Mouse (Mus musculus) stomach, embryonic 15.5 days (tissue): ENCODE measurements around the gene Sdhb. TPM values are rescaled to one million over a fixed set of nuclear protein-coding genes. Genes with fewer than 3 reads are reported as not detected.

ENCODE experiments used
- ATAC-seq: fragments of 200-750 bp; cut with Nextera tagmentation; 2 replicates; pipeline ENCODE4 v1.8.0; 2017; ENCODE audit warnings: low read depth, moderate number of reproducible peaks, moderate TSS enrichment; ENCODE audit not compliant: insufficient read depth, low FRiP score
- H3K27ac ChIP-seq: fragments of 300-500 bp; sonication (generic); 2 replicates; pipeline ENCODE4 v1.5.1; 2015; ENCODE audit warnings: mild to moderate bottlenecking, inconsistent platforms
- H3K27me3 ChIP-seq: fragments of 300-500 bp; sonication (generic); replicated peaks from 2 replicates; pipeline ENCODE4 v1.6.1; 2015; ENCODE audit warnings: inconsistent platforms
- H3K36me3 ChIP-seq: fragments of 300-500 bp; sonication (generic); 2 replicates; pipeline ENCODE4 v1.6.1; 2015; ENCODE audit warnings: inconsistent platforms
- H3K4me1 ChIP-seq: fragments of 300-500 bp; sonication (generic); 2 replicates; pipeline ENCODE4 v1.6.1; 2015; ENCODE audit warnings: inconsistent platforms
- H3K4me2 ChIP-seq: fragments of 300-500 bp; sonication (generic); 2 replicates; pipeline ENCODE4 v1.6.1; 2015; ENCODE audit warnings: mild to moderate bottlenecking, inconsistent platforms
- H3K4me3 ChIP-seq: fragments of 300-500 bp; sonication (generic); replicated peaks from 2 replicates; pipeline ENCODE4 v1.5.1; 2015; ENCODE audit warnings: inconsistent platforms
- H3K9ac ChIP-seq: fragments of 300-500 bp; sonication (generic); 2 replicates; pipeline ENCODE4 v1.6.1; 2015; ENCODE audit warnings: inconsistent platforms
- H3K9me3 ChIP-seq: fragments of 300-500 bp; sonication (generic); 2 replicates; pipeline ENCODE4 v1.6.1; 2016; ENCODE audit warnings: inconsistent platforms
- WGBS: fragments of 180-500 bp; shearing (Covaris S2); methylation state at CpG from one replicate; pipeline ENCODE4 v1.1.7; 2015; 5-methylcytosine and 5-hydroxymethylcytosine counted together
- polyA plus RNA-seq: library from polyadenylated mRNA; unstranded; fragments of >200 nt; fragmentation: Nextera tagmentation; extraction: Ambion mirVana; gene quantifications from 2 replicates; pipeline ENCODE4 v1.2.1, GENCODE M21; 2015

Sdhb gene
- polyA plus RNA-seq, 1 experiment from 2014 or later: 419 TPM

DNA sequence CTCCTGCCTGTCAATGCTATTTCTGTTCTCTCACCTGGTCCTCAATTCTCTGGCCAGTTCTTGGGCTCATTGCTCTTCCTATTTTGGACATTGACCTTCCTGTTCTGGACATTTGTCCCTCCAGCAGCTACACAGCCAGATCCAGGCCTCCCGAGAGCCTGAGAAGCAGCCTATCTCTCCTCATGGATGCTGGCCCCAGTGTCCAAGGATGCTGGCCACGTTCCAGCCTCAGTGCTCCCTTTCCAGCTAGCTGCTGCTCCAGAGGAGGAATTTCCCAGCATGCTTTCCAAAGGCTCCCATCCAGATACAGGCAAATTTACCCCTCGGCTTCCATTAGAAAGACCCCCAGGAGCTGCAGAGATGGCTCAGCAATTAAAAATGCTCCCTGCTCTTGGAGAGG is 10.4 kb upstream of the Sdhb start:
- ATAC-seq: no peak
- Histone ChIP-seq H3K9me3 (no peaks in the 10 kb centered on the region), H3K4me1 (no peaks in the 10 kb centered on the region), H3K27me3 (no peaks in the 10 kb centered on the region), H3K4me2 (no peak overlapping the region), H3K9ac (no peak overlapping the region), H3K4me3 (no peak overlapping the region), H3K36me3 (no peaks in the 10 kb centered on the region), H3K27ac (no peak overlapping the region)
- 75% methylated on average over 3 of the region's 3 CpGs for WGBS

GRCm38 (mm10) chr4:140951861-140952641 is 9.0 kb upstream of the Sdhb start:
- Histone ChIP-seq H3K27ac (no peak overlapping the region), H3K4me3 (no peak overlapping the region), H3K4me1 (no peaks in the 10 kb centered on the region), H3K9ac (no peak overlapping the region), H3K9me3 (no peaks in the 10 kb centered on the region), H3K4me2 (no peak overlapping the region), H3K36me3 (no peaks in the 10 kb centered on the region), H3K27me3 (no peaks in the 10 kb centered on the region)
- no peak for ATAC-seq
- 79% methylated on average over 18 of the region's 18 CpGs for WGBS

- H3K36me3 ChIP-seq: no peaks in the 10 kb centered on the region
- ATAC-seq: no peak
- no peak overlapping the region for H3K27ac ChIP-seq
- H3K9me3 ChIP-seq: no peaks in the 10 kb centered on the region
- H3K4me2 ChIP-seq: peak overlapping the region; percentile 83
- no peaks in the 10 kb centered on the region for H3K27me3 ChIP-seq
- WGBS: 14% methylated on average over 17 of the region's 17 CpGs
- H3K4me1 ChIP-seq: peaks cover 11% of the 10 kb centered on the region
- H3K4me3 ChIP-seq: peak overlapping the region; percentile 45
- 0 out of 2 replicates have a peak overlapping the region, but pooled peaks have one; percentile 16 for H3K9ac ChIP-seq
Measured at GRCm38 (mm10) chr4:140957131-140957702, 3.8 kb upstream of the Sdhb start.

DNA sequence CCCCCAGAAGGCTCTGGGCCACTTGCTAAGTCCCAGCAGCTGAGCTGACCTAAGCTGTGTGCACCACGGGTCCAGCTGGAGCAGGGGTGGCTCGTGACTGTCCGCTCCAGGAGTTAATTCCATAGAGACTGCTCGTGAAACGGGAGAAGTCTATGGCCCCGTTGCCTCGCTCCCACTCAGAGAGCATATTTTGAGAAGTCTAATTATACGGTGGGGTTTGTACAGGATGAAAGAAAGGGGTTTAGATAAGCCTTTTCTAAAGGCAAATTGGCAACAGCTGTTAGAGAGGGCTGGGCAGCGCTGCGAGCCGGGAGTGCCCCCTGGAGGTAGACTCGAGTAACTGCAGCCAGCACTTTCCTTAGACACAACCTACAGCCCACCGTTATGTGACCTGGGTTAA is 3.3 kb upstream of the Sdhb start:
- no peak for ATAC-seq
- Histone ChIP-seq H3K4me1 (peaks cover 15% of the 10 kb centered on the region), H3K27me3 (no peaks in the 10 kb centered on the region), H3K9ac (0 out of 2 replicates have a peak overlapping the region, but pooled peaks have one; percentile 16), H3K4me2 (peak overlapping the region; percentile 83), H3K36me3 (no peaks in the 10 kb centered on the region), H3K27ac (no peak overlapping the region), H3K4me3 (peak overlapping the region; percentile 45), H3K9me3 (no peaks in the 10 kb centered on the region)
- WGBS: 2% methylated on average over 13 of the region's 13 CpGs

DNA sequence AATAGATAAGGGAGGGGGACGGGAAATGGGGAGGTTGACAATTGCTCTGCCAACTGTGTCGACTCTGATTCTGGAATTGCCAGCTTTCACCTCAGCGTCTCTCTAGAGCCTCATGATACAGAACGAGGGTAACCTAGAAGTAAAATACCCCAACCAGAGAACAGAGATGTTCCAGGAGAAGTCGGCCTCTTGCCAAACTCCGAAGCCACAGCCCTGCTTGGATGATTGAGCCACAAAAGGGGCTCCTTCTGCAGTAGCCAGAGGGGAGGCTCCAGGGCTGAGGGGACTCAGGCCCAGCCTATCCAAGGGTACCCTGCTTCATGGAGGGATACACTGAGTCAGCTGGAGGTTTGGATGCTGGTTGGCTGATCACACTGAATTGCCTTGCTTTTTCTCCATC is 2.7 kb upstream of the Sdhb start:
- 51% methylated on average over 6 of the region's 6 CpGs for WGBS
- no peak for ATAC-seq
- H3K4me2 ChIP-seq: no peak overlapping the region

DNA sequence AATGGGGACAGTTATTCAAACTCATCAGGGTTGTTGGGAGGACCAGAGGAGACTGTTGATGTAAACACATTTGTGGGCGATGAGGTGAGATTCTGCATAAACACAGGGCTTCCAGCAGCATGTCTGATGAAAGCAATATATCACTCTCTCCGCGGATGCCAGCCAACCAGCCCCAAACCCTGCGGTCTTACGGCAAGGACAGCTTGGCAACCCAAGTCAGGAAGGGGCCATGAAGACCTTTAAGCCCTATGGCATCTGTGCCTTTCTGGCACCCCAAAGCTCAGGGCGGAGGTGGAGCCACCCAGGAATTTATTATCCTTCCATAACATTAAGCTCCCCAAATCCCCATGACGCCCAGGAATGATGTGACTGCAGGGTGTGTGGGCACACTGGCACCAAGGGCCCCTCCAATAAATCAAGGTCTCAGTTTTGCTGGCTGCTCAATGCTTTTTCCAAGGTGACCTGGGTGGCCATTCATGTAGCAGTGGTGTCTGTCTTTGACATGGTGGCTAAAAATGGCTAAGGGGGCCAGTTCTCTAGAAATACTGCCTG is 1.8 kb upstream of the Sdhb start:
- H3K4me3 ChIP-seq: no peak overlapping the region
- no peaks in the 10 kb centered on the region for H3K27me3 ChIP-seq
- H3K4me2 ChIP-seq: no peak overlapping the region
- H3K36me3 ChIP-seq: no peaks in the 10 kb centered on the region
- no peak overlapping the region for H3K27ac ChIP-seq
- H3K9me3 ChIP-seq: no peaks in the 10 kb centered on the region
- WGBS: 67% methylated on average over 7 of the region's 7 CpGs
- no peak overlapping the region for H3K9ac ChIP-seq
- H3K4me1 ChIP-seq: peaks cover 27% of the 10 kb centered on the region
- ATAC-seq: no peak

More for the DNA sequence above, 2.7 kb upstream of the Sdhb start:
- no peak overlapping the region for H3K27ac ChIP-seq
- H3K36me3 ChIP-seq: no peaks in the 10 kb centered on the region
- no peak overlapping the region for H3K4me3 ChIP-seq
- peaks cover 21% of the 10 kb centered on the region for H3K4me1 ChIP-seq
- H3K9ac ChIP-seq: no peak overlapping the region
- H3K27me3 ChIP-seq: no peaks in the 10 kb centered on the region
- no peaks in the 10 kb centered on the region for H3K9me3 ChIP-seq

DNA sequence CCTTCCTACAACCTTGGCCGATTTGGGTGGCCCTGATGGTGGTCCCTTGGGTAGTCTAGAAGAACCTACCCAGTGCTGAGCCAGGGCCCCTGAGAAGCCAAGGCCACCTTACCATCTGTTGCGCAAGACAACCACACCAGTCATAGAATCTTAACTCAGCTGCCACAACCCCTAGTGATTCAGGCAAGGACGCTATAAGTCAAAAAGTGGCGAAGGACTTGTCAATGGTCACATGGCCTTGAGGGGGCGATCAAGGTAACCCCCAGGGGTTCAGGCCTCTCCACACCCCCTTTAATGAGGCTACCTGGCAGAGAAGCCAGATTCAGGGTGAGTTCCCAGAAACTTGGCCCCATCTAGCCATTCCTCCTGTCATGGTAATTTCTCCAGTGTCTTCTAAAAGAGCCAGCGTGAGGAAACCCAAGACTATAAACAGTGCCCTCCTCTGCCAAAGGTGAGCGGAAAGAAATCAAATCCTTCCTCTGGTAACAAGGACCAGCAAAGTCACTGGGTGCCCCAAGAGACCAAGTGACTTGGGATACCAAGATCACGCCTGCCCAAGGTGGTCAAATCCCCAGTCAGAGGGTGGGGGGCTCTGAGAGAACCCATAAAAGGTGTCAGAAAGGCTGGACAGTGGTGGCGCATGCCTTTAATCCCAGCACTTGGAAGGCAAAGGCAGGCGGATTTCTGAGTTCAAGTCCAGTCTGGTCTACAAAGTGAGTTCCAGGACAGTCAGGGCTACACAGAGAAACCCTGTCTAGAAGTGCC is 1.1 kb upstream of the Sdhb start:
- H3K4me1 ChIP-seq: peaks cover 34% of the 10 kb centered on the region
- H3K9me3 ChIP-seq: no peaks in the 10 kb centered on the region
- 78% methylated on average over 10 of the region's 10 CpGs for WGBS
- no peak for ATAC-seq
- H3K27ac ChIP-seq: no peak overlapping the region
- H3K36me3 ChIP-seq: no peaks in the 10 kb centered on the region
- H3K9ac ChIP-seq: no peak overlapping the region
- no peaks in the 10 kb centered on the region for H3K27me3 ChIP-seq
- no peak overlapping the region for H3K4me3 ChIP-seq
- H3K4me2 ChIP-seq: no peak overlapping the region

DNA sequence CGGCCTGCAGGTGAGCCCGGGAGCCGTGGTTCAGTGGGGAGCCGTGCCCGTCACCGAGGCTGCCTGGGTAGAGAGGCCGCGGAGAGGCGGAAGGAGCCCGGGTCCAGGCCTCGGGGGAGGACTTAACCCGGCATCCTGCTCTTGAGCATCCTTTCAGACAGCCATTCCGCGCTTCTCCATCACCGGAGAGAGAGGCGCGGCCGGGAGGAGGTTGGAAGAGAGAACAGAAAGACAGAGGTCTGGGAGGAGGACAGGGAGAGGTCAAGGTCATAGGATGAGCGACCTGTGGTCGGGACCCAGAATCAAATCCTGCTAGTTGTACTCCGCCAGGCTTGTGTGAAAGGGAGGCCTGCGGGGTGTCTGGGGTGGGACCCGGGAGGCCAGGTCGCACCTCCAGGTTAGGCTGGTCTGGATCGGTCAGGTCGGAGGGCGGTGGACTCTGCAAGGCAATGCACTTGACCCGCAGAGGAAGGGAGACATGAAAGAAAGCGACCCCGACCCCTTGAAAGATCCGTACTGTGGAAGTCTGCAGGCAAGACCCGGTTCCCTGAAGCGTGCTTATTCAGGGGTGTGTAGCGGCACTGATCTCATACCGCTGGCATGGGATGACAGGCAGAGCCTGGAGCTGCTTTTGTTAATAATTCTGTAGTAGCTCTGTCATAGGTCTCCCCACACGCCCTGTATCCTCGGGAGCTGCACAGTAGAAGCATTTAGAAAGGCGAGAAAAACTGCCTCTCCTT is 634 bp downstream of the Sdhb start:
- no peaks in the 10 kb centered on the region for H3K36me3 ChIP-seq
- under 1% methylated on average over 38 of the region's 38 CpGs for WGBS
- H3K4me3 ChIP-seq: peak overlapping the region; percentile 89
- no peaks in the 10 kb centered on the region for H3K27me3 ChIP-seq
- ATAC-seq: peak; percentile 24
- peak overlapping the region; percentile 85 for H3K4me2 ChIP-seq
- no peaks in the 10 kb centered on the region for H3K9me3 ChIP-seq
- H3K9ac ChIP-seq: peak overlapping the region; percentile 87
- H3K27ac ChIP-seq: peak overlapping the region; percentile 80
- H3K4me1 ChIP-seq: peaks cover 36% of the 10 kb centered on the region

DNA sequence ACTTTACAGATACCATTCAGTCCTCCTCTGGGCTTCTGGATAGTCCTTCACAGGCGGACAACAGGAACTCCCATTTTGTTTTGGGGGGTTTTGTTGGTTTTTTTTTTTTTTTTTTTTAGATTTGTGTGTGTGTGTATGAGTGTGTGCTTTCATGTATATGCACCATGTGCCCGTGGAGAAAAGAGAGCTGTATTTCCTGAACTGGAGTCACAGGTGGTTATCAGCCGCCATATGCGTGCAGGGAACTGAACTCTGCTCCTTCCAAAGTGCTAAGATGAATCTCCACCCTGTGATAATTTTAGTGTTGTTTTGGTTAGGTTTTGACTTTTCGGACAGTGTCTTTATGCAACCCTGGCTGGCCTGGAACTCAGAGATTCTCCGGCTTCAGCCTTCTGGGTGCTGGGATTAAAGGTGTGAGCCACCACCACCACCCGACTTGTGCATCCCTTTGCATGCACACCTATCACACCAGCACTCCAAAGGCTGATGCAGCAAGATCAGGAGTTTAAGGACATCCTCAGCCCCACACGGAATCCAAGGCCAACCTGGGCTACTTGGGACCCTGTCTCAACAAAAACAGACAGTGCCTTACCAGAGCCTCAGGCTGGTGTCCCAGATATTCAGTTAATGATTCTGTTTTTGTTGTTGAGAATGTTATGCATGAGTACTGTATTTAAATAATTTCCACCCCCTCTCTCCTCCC is 1.4 kb downstream of the Sdhb start:
- Histone ChIP-seq H3K4me2 (peak overlapping the region; percentile 85), H3K27me3 (no peaks in the 10 kb centered on the region), H3K9me3 (no peaks in the 10 kb centered on the region), H3K36me3 (no peaks in the 10 kb centered on the region), H3K9ac (peak overlapping the region; percentile 87; the same call in 1 of the 2 replicates), H3K4me3 (peak overlapping the region; percentile 89), H3K27ac (peak overlapping the region; percentile 80), H3K4me1 (peaks cover 36% of the 10 kb centered on the region)
- ATAC-seq: no peak
- whole genome bisulfite sequencing: 65% methylated on average over 8 of the region's 8 CpGs

DNA sequence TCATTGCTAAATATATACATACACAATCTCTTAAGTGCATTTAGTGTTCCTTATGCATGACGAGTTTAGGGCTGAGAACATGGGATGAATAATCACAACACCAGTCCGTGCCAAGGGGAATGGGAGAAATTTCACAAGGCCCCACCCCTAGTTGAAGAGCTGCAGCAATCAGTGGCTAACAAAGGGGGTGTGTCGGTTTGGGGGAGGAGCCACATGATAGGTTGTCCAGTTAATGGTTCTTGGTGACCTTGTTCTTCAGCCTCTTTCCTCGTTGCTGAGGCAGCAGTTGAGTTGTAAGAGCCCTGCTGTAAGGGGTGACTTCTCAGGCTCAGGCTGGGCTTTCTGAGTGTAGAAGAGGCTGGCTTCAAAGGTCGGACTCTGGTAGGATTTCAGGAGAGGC is 1.9 kb downstream of the Sdhb start:
- Histone ChIP-seq H3K9ac (no peak overlapping the region), H3K27me3 (no peaks in the 10 kb centered on the region), H3K36me3 (peaks cover 3% of the 10 kb centered on the region; the same call in 1 of the 2 replicates), H3K27ac (peak overlapping the region; percentile 72), H3K4me1 (peaks cover 33% of the 10 kb centered on the region), H3K9me3 (no peaks in the 10 kb centered on the region), H3K4me2 (peak overlapping the region; percentile 85), H3K4me3 (no peak overlapping the region)
- ATAC-seq: no peak
- 30% methylated on average over 5 of the region's 5 CpGs for WGBS
